Mouse (Mus musculus): ENCODE data around the gene Xpo6.
A peak's percentile ranks its signal among the peaks of the same experiment; 100 is the strongest.

Xpo6 gene

DNA sequence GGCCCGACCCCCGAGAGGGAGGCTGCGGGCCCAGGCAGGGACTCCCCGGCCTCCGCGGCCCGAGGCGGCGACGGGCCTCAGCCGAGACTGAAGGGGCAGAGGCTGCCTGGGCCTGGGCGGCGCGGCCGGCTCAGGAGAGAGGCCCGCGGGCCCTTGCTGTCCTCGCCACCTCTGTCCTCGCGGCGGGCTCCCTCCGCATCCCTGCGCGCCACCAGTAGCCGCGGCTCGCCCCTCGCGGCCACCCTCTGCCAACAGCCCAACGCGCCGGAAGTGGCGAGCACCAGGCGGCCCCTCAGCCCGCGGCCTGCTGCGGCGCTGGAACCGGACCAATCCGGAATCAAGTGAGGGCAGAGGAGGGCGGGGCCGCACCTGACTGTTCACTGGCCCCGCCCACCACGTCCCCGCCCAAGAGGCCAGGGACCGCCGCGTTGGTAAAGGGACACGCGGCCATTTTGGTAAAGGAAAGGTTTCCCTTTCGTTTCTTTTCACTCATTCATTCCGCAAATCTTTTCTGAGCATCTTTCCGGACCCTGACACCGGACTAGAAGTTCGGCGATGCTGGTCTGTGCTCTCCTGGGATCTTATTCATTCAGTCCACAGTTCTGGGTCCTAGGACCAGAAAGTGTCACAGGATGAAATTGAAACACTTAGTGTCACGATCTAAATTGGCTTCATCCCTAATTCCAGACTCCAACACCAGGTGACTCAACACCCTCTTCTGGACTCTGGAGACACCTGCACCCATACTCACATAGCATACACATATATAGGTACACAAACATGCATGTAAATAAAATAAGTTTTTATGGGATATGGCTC, at the start of gene Xpo6:
Xpo6 (minus strand) TSS at position 324 of the 819 bp plus-strand sequence.
- DNase-seq, result peak; percentile 99

DNA sequence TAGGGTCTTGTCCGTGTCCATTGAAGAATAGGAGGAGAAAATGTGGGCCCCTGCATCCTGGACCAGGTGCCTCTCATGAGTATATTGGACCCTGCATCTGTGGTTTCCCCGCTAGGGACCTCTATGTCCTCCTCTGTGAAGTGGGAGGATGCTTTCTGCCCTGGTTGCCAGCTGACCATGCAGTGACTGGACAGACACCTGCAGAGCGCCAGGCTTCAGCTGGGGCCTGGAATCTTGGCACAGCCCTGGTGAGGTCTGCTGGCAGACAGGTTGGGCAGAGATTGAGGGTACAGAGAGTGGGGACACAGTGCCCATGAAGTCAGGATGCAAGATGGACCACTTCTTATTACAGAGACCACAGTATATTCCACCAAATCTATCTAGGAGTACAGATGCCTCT, 49.7 kb upstream of the Xpo6 start:
- DNase-seq, result no peak

GRCm38 (mm10) chr7:126249146-126249545, 48.8 kb upstream of the Xpo6 start:
- DNase-seq, result no peak

GRCm38 (mm10) chr7:126248641-126249141, 48.4 kb upstream of the Xpo6 start:
- no peak for DNase-seq

DNA sequence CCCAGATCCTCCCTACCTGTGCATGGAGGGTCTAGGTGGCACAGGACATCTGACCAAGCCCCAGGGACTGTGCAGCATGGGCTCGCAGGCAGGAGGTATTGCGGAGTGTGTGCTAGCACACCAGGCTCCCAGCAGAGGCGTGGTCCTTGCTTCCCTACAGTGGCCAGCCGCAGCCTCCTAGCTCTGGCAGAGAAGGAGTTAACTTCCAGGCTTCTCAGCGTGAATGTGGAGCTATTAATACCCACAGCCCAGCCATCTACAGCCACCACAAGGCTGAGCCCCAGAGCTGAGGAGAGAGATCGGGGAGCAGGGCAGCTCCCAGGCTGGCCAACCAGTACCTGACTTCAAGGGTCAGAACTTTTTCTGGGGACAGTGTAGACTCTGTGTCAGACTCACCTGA, 47.8 kb upstream of the Xpo6 start:
- peak; percentile 16 to 40 for DNase-seq

DNA sequence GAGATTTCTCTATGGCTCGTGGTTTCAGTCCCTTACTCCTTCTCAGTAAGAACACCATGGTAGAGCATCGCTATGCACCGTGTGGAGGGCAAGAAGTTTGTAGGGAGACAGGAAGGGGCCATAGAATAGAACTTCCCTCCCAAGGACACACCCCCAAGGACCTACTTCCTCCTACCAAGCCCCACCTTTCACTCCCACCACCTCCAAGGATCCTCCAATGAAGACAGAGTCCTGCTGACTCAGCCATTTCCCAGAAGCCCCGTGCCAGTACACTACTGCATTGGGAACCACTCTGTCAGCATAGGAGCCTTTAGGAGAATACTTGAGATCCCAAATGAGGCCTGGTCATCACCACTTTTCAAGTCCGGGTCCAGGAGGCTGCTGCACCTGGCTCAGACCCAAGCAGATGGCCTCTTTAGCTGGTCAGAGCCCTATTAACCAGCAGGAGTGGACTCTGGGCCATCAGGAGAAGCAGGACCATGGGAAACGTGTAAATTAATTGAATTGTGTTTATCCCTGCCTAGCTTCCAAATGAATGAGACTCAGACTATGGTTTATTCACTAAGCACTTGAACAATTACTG, 44.0 kb upstream of the Xpo6 start:
- no peak for DNase-seq

GRCm38 (mm10) chr7:126240814-126241360, 40.6 kb upstream of the Xpo6 start:
- DNase-seq, result no peak

GRCm38 (mm10) chr7:126236794-126237192, 36.5 kb upstream of the Xpo6 start:
- DNase-seq, result peak in 1 of 2 experiments; percentile 12

DNA sequence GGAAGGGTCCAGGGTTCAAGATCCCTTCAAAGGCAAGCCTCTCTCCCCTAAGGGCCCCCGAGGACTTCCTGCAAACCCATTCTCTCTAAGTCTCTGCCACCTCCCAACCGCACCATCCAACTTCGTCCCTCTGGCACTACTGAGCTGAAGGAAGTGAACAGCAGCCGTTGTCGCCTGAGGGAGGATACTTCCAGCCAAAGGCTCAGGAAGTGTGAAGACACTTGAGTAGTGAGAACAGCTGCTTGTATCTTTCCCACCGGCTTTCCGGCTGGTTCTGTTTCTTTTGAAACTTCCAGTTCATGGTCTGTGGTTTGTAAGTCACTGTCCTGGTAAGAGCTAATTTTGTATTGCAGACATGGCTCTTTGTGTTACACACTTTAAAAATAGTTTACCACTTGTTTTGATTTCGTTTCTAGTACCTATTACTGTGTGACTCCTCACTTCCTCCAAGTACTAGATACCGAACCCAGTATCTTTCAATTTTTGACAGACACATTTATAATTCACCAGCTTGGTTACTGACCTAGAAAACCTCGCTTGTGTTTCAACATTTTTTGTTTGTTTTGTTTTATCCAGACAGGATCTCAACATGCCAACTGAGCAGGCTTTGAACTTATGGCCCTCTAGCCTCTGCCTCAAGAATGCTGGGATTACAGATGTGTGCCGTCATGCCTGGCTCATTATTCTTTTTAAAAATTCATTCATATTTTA, 35.9 kb upstream of the Xpo6 start:
- peak in 1 of 2 experiments; percentile 12 for DNase-seq

- no peak for DNase-seq
Measured at GRCm38 (mm10) chr7:126234611-126235010, 34.3 kb upstream of the Xpo6 start.

DNA sequence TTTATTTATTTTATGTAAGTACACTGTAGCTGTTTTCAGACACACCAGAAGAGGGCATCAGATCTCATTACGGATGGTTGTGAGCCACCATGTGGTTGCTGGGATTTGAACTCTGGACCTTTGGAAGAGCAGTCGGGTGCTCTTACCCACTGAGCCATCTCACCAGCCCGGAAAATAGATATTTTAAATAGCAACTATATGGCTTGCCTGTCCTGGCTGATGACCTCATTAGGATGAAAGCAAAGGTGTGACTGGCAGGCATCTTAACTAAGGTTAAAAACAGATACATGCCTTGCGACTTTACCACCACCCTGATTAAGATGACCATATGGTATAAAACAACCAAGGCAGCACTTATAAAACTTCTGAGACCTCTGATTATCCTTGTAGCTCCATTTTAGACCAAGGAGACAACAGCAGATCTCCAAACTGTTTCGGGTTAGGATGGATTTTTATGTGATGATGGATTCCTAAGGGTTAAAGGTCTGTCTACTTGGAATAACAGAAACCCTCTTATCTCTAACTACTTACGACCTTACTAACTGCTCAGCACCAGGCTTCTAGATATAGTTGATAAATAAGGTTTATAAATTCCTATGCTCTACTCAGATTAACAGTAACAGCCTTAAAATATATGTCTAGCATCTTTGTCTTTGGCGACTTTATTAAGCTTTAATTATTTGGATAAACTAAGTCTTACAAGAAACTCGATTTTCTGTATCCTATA, 32.2 kb upstream of the Xpo6 start:
- no peak for DNase-seq

- no peak for DNase-seq
Measured at GRCm38 (mm10) chr7:126230357-126231148, 30.3 kb upstream of the Xpo6 start.

DNA sequence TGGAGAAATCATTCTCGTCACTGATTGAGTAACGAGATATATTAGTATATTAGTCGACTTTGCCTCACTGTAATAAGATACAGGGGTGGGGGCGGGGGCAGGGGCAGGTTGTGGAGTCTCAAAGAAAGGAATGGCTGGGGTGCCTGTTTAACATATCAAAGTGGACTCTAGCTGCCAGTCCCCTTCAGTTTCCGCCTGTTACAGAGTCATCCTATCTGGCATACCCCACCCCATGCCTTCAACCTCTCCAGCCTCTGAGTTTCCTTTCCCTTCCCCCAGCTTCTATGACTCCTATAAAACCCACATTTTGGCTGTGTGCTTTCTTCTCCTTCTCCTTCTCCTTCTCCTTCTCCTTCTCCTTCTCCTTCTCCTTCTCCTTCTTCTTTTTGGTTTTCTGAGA, 25.8 kb upstream of the Xpo6 start:
- DNase-seq, result no peak

GRCm38 (mm10) chr7:126222753-126223152, 22.5 kb upstream of the Xpo6 start:
- no peak for DNase-seq

GRCm38 (mm10) chr7:126220611-126221010, 20.3 kb upstream of the Xpo6 start:
- DNase-seq, result no peak

GRCm38 (mm10) chr7:126218311-126218710, 18.0 kb upstream of the Xpo6 start:
- no peak for DNase-seq

GRCm38 (mm10) chr7:126216867-126217266, 16.6 kb upstream of the Xpo6 start:
- DNase-seq, result no peak

DNA sequence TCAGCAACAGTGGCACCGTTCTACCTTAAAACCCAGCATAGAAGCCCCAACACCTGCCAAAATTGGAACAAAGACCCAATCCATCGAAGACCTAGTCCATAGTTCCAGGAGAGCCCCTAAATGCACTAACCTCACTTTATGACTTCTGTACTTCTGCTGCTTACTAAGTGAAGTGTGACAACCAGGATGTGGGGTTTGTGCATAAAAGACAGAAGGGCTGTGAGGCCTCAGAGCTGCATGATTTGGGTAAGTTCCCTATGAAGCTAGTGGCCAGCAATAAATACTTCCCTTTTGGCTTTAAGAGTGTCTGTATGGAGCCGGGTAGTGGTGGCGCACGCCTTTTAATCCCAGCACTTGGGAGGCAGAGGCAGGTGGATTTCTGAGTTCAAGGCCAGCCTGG, 10.6 kb upstream of the Xpo6 start:
- DNase-seq, result no peak

GRCm38 (mm10) chr7:126200997-126201345, 670 bp upstream of the Xpo6 start:
- DNase-seq, result no peak

- DNase-seq, result peak; percentile 59 to 73
Measured at GRCm38 (mm10) chr7:126199691-126200102, 604 bp downstream of the Xpo6 start.

DNA sequence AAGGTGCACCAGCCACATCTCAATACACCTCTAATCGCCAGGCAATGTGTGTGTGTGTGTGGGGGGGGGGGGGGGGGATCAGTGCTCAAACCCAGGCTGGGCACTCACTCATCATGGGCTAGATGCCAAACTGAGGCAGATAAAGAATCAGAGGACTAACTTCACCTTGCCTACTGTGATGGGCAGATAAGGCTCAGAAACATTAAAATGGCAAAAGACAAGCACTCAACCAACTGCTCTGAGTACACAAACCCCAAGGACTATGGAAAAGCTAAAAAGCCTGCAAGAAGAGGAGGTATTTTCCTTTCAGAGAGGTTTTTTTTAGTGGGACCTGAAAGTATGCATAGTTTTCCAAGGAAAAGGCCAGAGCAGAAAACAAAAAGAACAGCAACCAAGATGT, 1.4 kb downstream of the Xpo6 start:
- no peak for DNase-seq

- no peak for DNase-seq
Measured at GRCm38 (mm10) chr7:126194175-126194574, 6.1 kb downstream of the Xpo6 start.
